Mouse (Mus musculus) limb, embryonic 11.5 days (tissue): ENCODE results near the gene Pgm5. TPM values are rescaled to one million over a fixed set of nuclear protein-coding genes. Genes with fewer than 3 reads are reported as not detected.
"Not testable (repeated sequence)": the region's sequence is repeated elsewhere in the genome, so short reads cannot be mapped to it uniquely, and the experiment has no call there.

Experiments
- ATAC-seq: fragments of 200-750 bp; cut with Nextera tagmentation; 2 replicates; pipeline ENCODE4 v1.8.0; 2017; ENCODE audit warnings: low read depth; ENCODE audit not compliant: insufficient number of reproducible peaks, low FRiP score, low TSS enrichment
- DNase-seq: peaks from one replicate; pipeline ENCODE4 v3.0.0-alpha.2; 2015; ENCODE audit warnings: low spot score
- H3K27ac ChIP-seq: fragments of 300-500 bp; sonication (generic); replicated peaks from 2 replicates; pipeline ENCODE4 v1.5.1; 2014; ENCODE audit warnings: low read depth, mild to moderate bottlenecking, low read length
- H3K27me3 ChIP-seq: fragments of 300-500 bp; sonication (generic); 2 replicates; pipeline ENCODE4 v1.6.1; 2014; ENCODE audit warnings: mild to moderate bottlenecking, low read length, mixed read lengths; ENCODE audit not compliant: control insufficient read depth, insufficient read depth
- H3K36me3 ChIP-seq: fragments of 300-500 bp; sonication (generic); 2 replicates; pipeline ENCODE4 v1.6.1; 2014; ENCODE audit warnings: mild to moderate bottlenecking, low read length, moderate library complexity, mixed read lengths; ENCODE audit not compliant: control insufficient read depth, insufficient read depth
- H3K4me1 ChIP-seq: fragments of 300-500 bp; sonication (generic); 2 replicates; pipeline ENCODE4 v1.6.1; 2014; ENCODE audit warnings: low read length, mixed read lengths; ENCODE audit not compliant: control insufficient read depth, insufficient read depth
- H3K4me2 ChIP-seq: fragments of 300-500 bp; sonication (generic); 2 replicates; pipeline ENCODE4 v1.6.1; 2014; ENCODE audit warnings: low read depth, mild to moderate bottlenecking, moderate library complexity; ENCODE audit not compliant: severe bottlenecking
- H3K4me3 ChIP-seq: fragments of 300-500 bp; sonication (generic); 2 replicates; pipeline ENCODE4 v1.5.1; 2014; ENCODE audit warnings: low read depth, low read length
- H3K9ac ChIP-seq: fragments of 300-500 bp; sonication (generic); 2 replicates; pipeline ENCODE4 v1.6.1; 2014; ENCODE audit warnings: mild to moderate bottlenecking, low read length
- H3K9me3 ChIP-seq: fragments of 300-500 bp; sonication (generic); 2 replicates; pipeline ENCODE4 v1.6.1; 2016; ENCODE audit warnings: low read length; ENCODE audit not compliant: control insufficient read depth
- WGBS: fragments of 180-500 bp; shearing (Covaris S2); extraction: QIAGEN DNeasy Blood & Tissue Kit; methylation state at CpG from one replicate; pipeline ENCODE4 v1.1.7; 2014; 5-methylcytosine and 5-hydroxymethylcytosine counted together
- polyA plus RNA-seq: library from polyadenylated mRNA; unstranded; fragments of >200 nt; fragmentation: Nextera tagmentation; extraction: Ambion mirVana; gene quantifications from 2 replicates; pipeline ENCODE4 v1.2.1, GENCODE M21; 2014

Pgm5 gene
- polyA plus RNA-seq, 1 experiment from 2014 or later, result 1.7 TPM

GRCm38 (mm10) chr19:24716303-24717097, 145.2 kb downstream of the Pgm5 start:
- Histone ChIP-seq H3K4me1 (no peaks in the 10 kb centered on the region), H3K9me3 (no peaks in the 10 kb centered on the region), H3K27me3 (no peaks in the 10 kb centered on the region), H3K4me2 (no peak overlapping the region), H3K9ac (no peak overlapping the region), H3K27ac (no peak overlapping the region), H3K36me3 (no peaks in the 10 kb centered on the region), H3K4me3 (no peak overlapping the region)
- no peak for ATAC-seq
- no peak for DNase-seq
- WGBS, result 80% methylated on average over 7 of the region's 7 CpGs

- Histone ChIP-seq H3K27ac (no peak overlapping the region), H3K9ac (no peak overlapping the region), H3K27me3 (no peaks in the 10 kb centered on the region), H3K9me3 (no peaks in the 10 kb centered on the region), H3K4me1 (no peaks in the 10 kb centered on the region), H3K4me2 (no peak overlapping the region), H3K4me3 (no peak overlapping the region), H3K36me3 (no peaks in the 10 kb centered on the region)
- WGBS, result 90% methylated on average over 7 of the region's 7 CpGs
- DNase-seq (no peak), ATAC-seq (no peak)
Measured at GRCm38 (mm10) chr19:24708032-24708431, 153.6 kb downstream of the Pgm5 start.

GRCm38 (mm10) chr19:24707071-24707906, 154.4 kb downstream of the Pgm5 start:
- H3K36me3 ChIP-seq, result no peaks in the 10 kb centered on the region
- no peak for ATAC-seq
- no peak for DNase-seq
- no peak overlapping the region for H3K9ac ChIP-seq
- H3K4me2 ChIP-seq, result no peak overlapping the region
- no peaks in the 10 kb centered on the region for H3K4me1 ChIP-seq
- no peak overlapping the region for H3K4me3 ChIP-seq
- WGBS, result 77% methylated on average over 7 of the region's 7 CpGs
- no peaks in the 10 kb centered on the region for H3K9me3 ChIP-seq
- no peak overlapping the region for H3K27ac ChIP-seq
- no peaks in the 10 kb centered on the region for H3K27me3 ChIP-seq

GRCm38 (mm10) chr19:24705395-24705794, 156.3 kb downstream of the Pgm5 start:
- H3K9ac ChIP-seq, result no peak overlapping the region
- no peak overlapping the region for H3K27ac ChIP-seq
- DNase-seq (peak; percentile 60), ATAC-seq (no peak)
- H3K4me1 ChIP-seq, result no peaks in the 10 kb centered on the region
- no peaks in the 10 kb centered on the region for H3K27me3 ChIP-seq
- H3K4me2 ChIP-seq, result no peak overlapping the region
- no peaks in the 10 kb centered on the region for H3K36me3 ChIP-seq
- H3K9me3 ChIP-seq, result no peaks in the 10 kb centered on the region
- 58% methylated on average over 1 of the region's 1 CpGs for WGBS
- no peak overlapping the region for H3K4me3 ChIP-seq

- WGBS, result 69% methylated on average over 2 of the region's 2 CpGs
- H3K9ac ChIP-seq, result no peak overlapping the region
- no peak overlapping the region for H3K27ac ChIP-seq
- no peaks in the 10 kb centered on the region for H3K9me3 ChIP-seq
- H3K4me2 ChIP-seq, result no peak overlapping the region
- no peaks in the 10 kb centered on the region for H3K27me3 ChIP-seq
- no peak overlapping the region for H3K4me3 ChIP-seq
- no peaks in the 10 kb centered on the region for H3K36me3 ChIP-seq
- ATAC-seq (no peak), DNase-seq (no peak)
- no peaks in the 10 kb centered on the region for H3K4me1 ChIP-seq
Measured at GRCm38 (mm10) chr19:24704326-24704725, 157.3 kb downstream of the Pgm5 start.

GRCm38 (mm10) chr19:24703680-24704079, 158.0 kb downstream of the Pgm5 start:
- Histone ChIP-seq H3K36me3 (no peaks in the 10 kb centered on the region), H3K27ac (no peak overlapping the region), H3K4me3 (no peak overlapping the region), H3K4me1 (no peaks in the 10 kb centered on the region), H3K9me3 (no peaks in the 10 kb centered on the region), H3K27me3 (no peaks in the 10 kb centered on the region), H3K4me2 (no peak overlapping the region), H3K9ac (no peak overlapping the region)
- no peak for DNase-seq
- ATAC-seq, result no peak
- WGBS, result 55% methylated on average over 8 of the region's 8 CpGs

- DNase-seq, ATAC-seq, H3K36me3 ChIP-seq, H3K9me3 ChIP-seq, H3K9ac ChIP-seq, H3K4me2 ChIP-seq, H3K4me3 ChIP-seq, H3K27me3 ChIP-seq, H3K27ac ChIP-seq, H3K4me1 ChIP-seq: not testable (repeated sequence)
- 74% methylated on average over 1 of the region's 1 CpGs for WGBS
Measured at GRCm38 (mm10) chr19:24703168-24703567, 158.5 kb downstream of the Pgm5 start.

GRCm38 (mm10) chr19:24701716-24702115, 159.9 kb downstream of the Pgm5 start:
- Histone ChIP-seq H3K4me1 (no peaks in the 10 kb centered on the region), H3K4me3 (no peak overlapping the region), H3K36me3 (no peaks in the 10 kb centered on the region), H3K27me3 (no peaks in the 10 kb centered on the region), H3K4me2 (no peak overlapping the region), H3K9me3 (no peaks in the 10 kb centered on the region), H3K27ac (no peak overlapping the region), H3K9ac (no peak overlapping the region)
- ATAC-seq (no peak), DNase-seq (no peak)
- 59% methylated on average over 8 of the region's 8 CpGs for WGBS
